Mouse (Mus musculus) intestine, postnatal 0 days (tissue): Measurements from ENCODE around the gene Itfg1. TPM values are rescaled to one million over a fixed set of nuclear protein-coding genes. Genes with fewer than 3 reads are reported as not detected.
"Not testable (repeated sequence)": the region's sequence is repeated elsewhere in the genome, so short reads cannot be mapped to it uniquely, and the experiment has no call there.

Source experiments
- ATAC-seq: fragments of 200-750 bp; cut with Nextera tagmentation; 2 replicates; pipeline ENCODE4 v1.8.0; 2017; ENCODE audit warnings: mild to moderate bottlenecking, moderate TSS enrichment, moderate library complexity
- H3K27ac ChIP-seq: fragments of 300-500 bp; sonication (generic); 2 replicates; pipeline ENCODE4 v1.5.1; 2014; ENCODE audit warnings: mild to moderate bottlenecking, low read depth, low read length, moderate library complexity
- H3K27me3 ChIP-seq: fragments of 300-500 bp; sonication (generic); replicated peaks from 2 replicates; pipeline ENCODE4 v1.6.1; 2014; ENCODE audit warnings: low read length, mixed read lengths; ENCODE audit not compliant: control insufficient read depth, insufficient read depth
- H3K36me3 ChIP-seq: fragments of 300-500 bp; sonication (generic); 2 replicates; pipeline ENCODE4 v1.6.1; 2014; ENCODE audit warnings: mild to moderate bottlenecking, moderate library complexity; ENCODE audit not compliant: control insufficient read depth, insufficient read depth
- H3K4me1 ChIP-seq: fragments of 300-500 bp; sonication (generic); replicated peaks from 2 replicates; pipeline ENCODE4 v1.6.1; 2014; ENCODE audit warnings: antibody characterized with exemption, low read length, mixed read lengths; ENCODE audit not compliant: control insufficient read depth, insufficient read depth
- H3K4me2 ChIP-seq: fragments of 300-500 bp; sonication (generic); replicated peaks from 2 replicates; pipeline ENCODE4 v1.6.1; 2014; ENCODE audit warnings: low read depth, mild to moderate bottlenecking, moderate library complexity
- H3K4me3 ChIP-seq: fragments of 300-500 bp; sonication (generic); 2 replicates; pipeline ENCODE4 v1.5.1; 2014; ENCODE audit warnings: low read depth, low read length
- H3K9ac ChIP-seq: fragments of 300-500 bp; sonication (generic); 2 replicates; pipeline ENCODE4 v1.6.1; 2014; ENCODE audit warnings: mild to moderate bottlenecking, low read depth, low read length
- H3K9me3 ChIP-seq: fragments of 300-500 bp; sonication (generic); 2 replicates; pipeline ENCODE4 v1.6.1; 2016; ENCODE audit warnings: mixed run types; ENCODE audit not compliant: control insufficient read depth
- CTCF ChIP-seq: sonication (generic); IDR thresholded peaks from 2 replicates; pipeline ENCODE4 v1.5.1; 2016; ENCODE audit warnings: low read depth, mild to moderate bottlenecking, control low read depth, antibody characterized with exemption, moderate library complexity
- WGBS: fragments of 180-500 bp; shearing (Covaris S2); extraction: QIAGEN DNeasy Blood & Tissue Kit; methylation state at CpG from one replicate; pipeline ENCODE4 v1.1.7; 2014; 5-methylcytosine and 5-hydroxymethylcytosine counted together
- polyA plus RNA-seq: library from polyadenylated mRNA; unstranded; fragments of >200 nt; fragmentation: Nextera tagmentation; extraction: Ambion mirVana; gene quantifications from 2 replicates; pipeline ENCODE4 v1.2.1, GENCODE M21; 2015

Gene Itfg1
- polyA plus RNA-seq, 1 experiment from 2014 or later: 56.4 TPM

- TF ChIP-seq CTCF: no peak
- no peak for ATAC-seq
- Histone ChIP-seq H3K27me3 (no peaks in the 10 kb centered on the region), H3K4me1 (no peaks in the 10 kb centered on the region), H3K9me3 (no peaks in the 10 kb centered on the region), H3K36me3 (peaks cover 3% of the 10 kb centered on the region; the same call in 1 of the 2 replicates), H3K9ac (no peak overlapping the region), H3K27ac (no peak overlapping the region), H3K4me2 (no peak overlapping the region), H3K4me3 (no peak overlapping the region)
Observed at GRCm38 (mm10) chr8:85813621-85814020, 27.1 kb downstream of the Itfg1 start.

GRCm38 (mm10) chr8:85801408-85801807 is 39.3 kb downstream of the Itfg1 start:
- Histone ChIP-seq H3K4me2 (no peak overlapping the region), H3K9me3 (no peaks in the 10 kb centered on the region), H3K4me3 (no peak overlapping the region), H3K4me1 (no peaks in the 10 kb centered on the region), H3K27me3 (no peaks in the 10 kb centered on the region), H3K36me3 (peaks cover 6% of the 10 kb centered on the region; the same call in 1 of the 2 replicates), H3K27ac (no peak overlapping the region), H3K9ac (no peak overlapping the region)
- 81% methylated on average over 1 of the region's 1 CpGs for WGBS
- TF ChIP-seq CTCF: no peak
- no peak for ATAC-seq

- Histone ChIP-seq H3K4me1 (peaks cover 4% of the 10 kb centered on the region; the same call in 1 of the 2 replicates), H3K9ac (no peak overlapping the region), H3K36me3 (peaks cover 6% of the 10 kb centered on the region; the same call in 1 of the 2 replicates), H3K4me3 (no peak overlapping the region), H3K4me2 (no peak overlapping the region), H3K27me3 (no peaks in the 10 kb centered on the region), H3K27ac (no peak overlapping the region), H3K9me3 (no peaks in the 10 kb centered on the region)
- TF ChIP-seq CTCF: no peak
- no peak for ATAC-seq
- WGBS: 72% methylated on average over 1 of the region's 1 CpGs
Observed at GRCm38 (mm10) chr8:85800164-85800563, 40.6 kb downstream of the Itfg1 start.

DNA sequence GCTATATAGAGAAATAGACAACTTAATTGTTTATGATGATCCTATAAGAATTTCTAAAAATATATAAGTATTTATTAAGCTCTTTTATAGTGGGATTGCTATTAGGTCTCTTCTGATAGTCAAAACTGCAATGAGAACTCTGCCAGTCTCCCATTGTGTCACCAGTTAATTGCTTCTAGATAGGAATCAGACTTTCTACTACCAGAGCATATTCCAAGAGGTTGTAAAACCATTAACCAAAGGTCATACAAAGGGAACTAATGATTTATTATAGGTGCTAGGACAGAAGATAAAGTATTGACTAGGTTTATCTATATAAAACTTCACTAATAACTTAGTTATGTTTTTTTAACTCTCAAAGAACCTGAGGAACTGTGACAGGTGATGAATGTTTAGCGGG is 44.3 kb downstream of the Itfg1 start:
- H3K4me3 ChIP-seq, H3K4me1 ChIP-seq, H3K27ac ChIP-seq, H3K9ac ChIP-seq, H3K36me3 ChIP-seq, H3K27me3 ChIP-seq, H3K4me2 ChIP-seq, H3K9me3 ChIP-seq: not testable (repeated sequence)
- peak; percentile 49; the same call in 1 of the 2 replicates for ATAC-seq
- WGBS: 45% methylated on average over 1 of the region's 1 CpGs

DNA sequence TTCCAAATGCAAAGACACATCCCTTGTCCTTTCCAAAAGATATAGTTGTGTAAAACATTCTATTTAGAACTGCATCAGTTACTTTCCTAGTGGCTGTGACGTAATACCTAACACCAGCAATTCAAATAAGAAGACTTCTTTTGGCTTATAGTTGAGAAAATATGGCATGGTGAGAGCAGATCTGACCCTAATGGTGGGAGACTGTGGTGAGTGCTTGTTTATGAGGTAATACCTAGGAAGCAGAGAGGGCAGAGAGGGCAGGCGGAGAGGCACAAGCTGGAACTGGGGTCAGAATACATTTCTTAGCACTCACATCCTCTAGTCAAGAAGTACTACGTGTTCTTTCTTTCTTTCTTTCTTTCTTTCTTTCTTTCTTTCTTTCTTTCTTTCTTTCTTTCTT is 52.4 kb downstream of the Itfg1 start:
- no peak for TF ChIP-seq CTCF
- H3K4me2 ChIP-seq: no peak overlapping the region
- no peak overlapping the region for H3K27ac ChIP-seq
- 87% methylated on average over 3 of the region's 3 CpGs for WGBS
- no peak overlapping the region for H3K4me3 ChIP-seq
- H3K9ac ChIP-seq: no peak overlapping the region
- no peaks in the 10 kb centered on the region for H3K4me1 ChIP-seq
- no peak for ATAC-seq
- no peaks in the 10 kb centered on the region for H3K27me3 ChIP-seq
- no peaks in the 10 kb centered on the region; the same call in 1 of the 2 replicates for H3K36me3 ChIP-seq
- H3K9me3 ChIP-seq: no peaks in the 10 kb centered on the region

- no peak for ATAC-seq
- H3K36me3 ChIP-seq: no peaks in the 10 kb centered on the region; the same call in 1 of the 2 replicates
- H3K4me1 ChIP-seq: no peaks in the 10 kb centered on the region
- no peak overlapping the region for H3K4me2 ChIP-seq
- 83% methylated on average over 3 of the region's 4 CpGs for WGBS
- H3K9me3 ChIP-seq: no peaks in the 10 kb centered on the region
- TF ChIP-seq CTCF: no peak
- no peak overlapping the region for H3K9ac ChIP-seq
- H3K27me3 ChIP-seq: no peaks in the 10 kb centered on the region
- H3K27ac ChIP-seq: no peak overlapping the region
- H3K4me3 ChIP-seq: no peak overlapping the region
Observed at GRCm38 (mm10) chr8:85787909-85788308, 52.8 kb downstream of the Itfg1 start.

- ATAC-seq: no peak
- no peak overlapping the region for H3K4me2 ChIP-seq
- no peaks in the 10 kb centered on the region for H3K9me3 ChIP-seq
- H3K36me3 ChIP-seq: no peaks in the 10 kb centered on the region
- no peak for TF ChIP-seq CTCF
- 74% methylated on average over 1 of the region's 1 CpGs for WGBS
- no peak overlapping the region for H3K27ac ChIP-seq
- H3K27me3 ChIP-seq: no peaks in the 10 kb centered on the region
- H3K4me3 ChIP-seq: no peak overlapping the region
- no peaks in the 10 kb centered on the region for H3K4me1 ChIP-seq
- no peak overlapping the region for H3K9ac ChIP-seq
Observed at GRCm38 (mm10) chr8:85785506-85785905, 55.2 kb downstream of the Itfg1 start.
